Mouse (Mus musculus) brain, embryonic 14.5 days (tissue): Measurements from ENCODE around the gene Syf2.

Source experiments
- CTCF ChIP-seq: fragments of 200-500 bp; IDR thresholded peaks from 2 replicates; pipeline ENCODE4 v1.5.1; 2012; ENCODE audit warnings: inconsistent platforms, mild to moderate bottlenecking, moderate library complexity, borderline replicate concordance; ENCODE audit not compliant: insufficient read depth, insufficient read length; ENCODE audit errors: extremely low read depth
- POLR2A ChIP-seq: fragments of 200-500 bp; IDR thresholded peaks from 2 replicates; pipeline ENCODE4 v1.6.1; 2012; ENCODE audit warnings: mild to moderate bottlenecking, inconsistent platforms, borderline replicate concordance; ENCODE audit not compliant: poor library complexity, insufficient read depth, insufficient read length, severe bottlenecking; ENCODE audit errors: extremely low read depth

DNA sequence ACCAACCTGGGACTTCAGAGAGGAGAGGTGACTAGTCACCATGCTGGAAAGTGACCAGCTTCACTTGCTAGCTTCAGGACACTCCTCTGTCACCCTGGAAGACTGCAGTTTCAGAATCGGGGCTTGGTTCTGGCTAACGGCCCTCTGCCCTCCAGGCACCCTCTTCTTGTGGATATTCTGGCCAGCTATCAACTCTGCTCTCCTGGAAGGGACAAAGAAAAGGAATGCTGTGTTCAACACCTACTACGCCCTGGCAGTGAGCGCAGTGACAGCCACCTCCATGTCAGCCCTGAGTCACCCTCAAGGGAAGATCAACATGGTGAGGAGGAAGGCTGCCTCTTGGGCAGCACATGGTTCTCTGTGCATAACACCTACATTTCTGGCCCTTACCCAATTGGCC is 46.3 kb upstream of the Syf2 start:
- TF ChIP-seq CTCF (no peak), POLR2A (no peak)
